Mouse (Mus musculus) midbrain, embryonic 10.5 days (tissue): Measurements from ENCODE around the gene Akap6. TPM values are rescaled to one million over a fixed set of nuclear protein-coding genes. Genes with fewer than 3 reads are reported as not detected.

Source experiments
- DNase-seq: peaks from one replicate; pipeline ENCODE4 v3.0.0-alpha.2; 2017; ENCODE audit warnings: low spot score
- H3K27ac ChIP-seq: fragments of 300-500 bp; sonication (generic); replicated peaks from 2 replicates; pipeline ENCODE4 v1.5.1; 2016; ENCODE audit warnings: mild to moderate bottlenecking
- H3K27me3 ChIP-seq: fragments of 300-500 bp; sonication (generic); 2 replicates; pipeline ENCODE4 v1.6.1; 2016; ENCODE audit warnings: low read depth, mild to moderate bottlenecking; ENCODE audit not compliant: poor library complexity, severe bottlenecking
- H3K36me3 ChIP-seq: fragments of 300-500 bp; sonication (generic); 2 replicates; pipeline ENCODE4 v1.6.1; 2016; ENCODE audit warnings: mild to moderate bottlenecking, moderate library complexity
- H3K4me1 ChIP-seq: fragments of 300-500 bp; sonication (generic); 2 replicates; pipeline ENCODE4 v1.6.1; 2016
- H3K4me3 ChIP-seq: fragments of 300-500 bp; sonication (generic); 2 replicates; pipeline ENCODE4 v1.5.1; 2016; ENCODE audit warnings: mild to moderate bottlenecking, moderate library complexity
- H3K9me3 ChIP-seq: fragments of 300-500 bp; sonication (generic); replicated peaks from 2 replicates; pipeline ENCODE4 v1.6.1; 2016; ENCODE audit warnings: mild to moderate bottlenecking
- WGBS: fragments of 180-500 bp; shearing (Covaris S2); methylation state at CpG from one replicate; pipeline ENCODE4 v1.1.7; 2016; 5-methylcytosine and 5-hydroxymethylcytosine counted together
- polyA plus RNA-seq: library from polyadenylated mRNA; unstranded; fragments of >200 nt; fragmentation: Nextera tagmentation; extraction: Ambion mirVana; gene quantifications from 2 replicates; pipeline ENCODE4 v1.2.1, GENCODE M21; 2016

The Akap6 gene
- polyA plus RNA-seq, result 7.7 and 12.4 TPM in 2 replicates

DNA sequence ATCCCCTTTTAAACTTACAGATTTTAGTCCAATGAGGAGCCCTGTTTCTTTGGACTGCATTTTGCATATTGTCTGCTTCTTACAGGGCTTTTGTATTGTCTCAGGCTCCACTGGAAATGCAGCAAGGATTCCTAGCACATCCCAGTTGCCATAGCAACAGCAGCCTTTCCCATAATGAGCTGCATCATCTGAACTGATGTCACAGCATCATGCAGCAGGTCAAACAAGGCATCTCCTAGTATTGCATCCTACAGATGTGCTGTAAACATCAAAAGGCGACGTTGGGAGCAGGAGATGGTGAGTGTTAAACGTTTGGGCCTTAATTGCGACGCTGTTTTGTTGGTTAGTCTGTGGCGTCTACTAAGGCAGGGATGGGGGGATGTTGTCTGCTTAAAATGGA is at the start of gene Akap6:
Akap6 (plus strand) TSS at position 238 of the 400 bp plus-strand sequence.
- Histone ChIP-seq H3K4me3 (peak within 1 kb of the TSS; percentile 57), H3K9me3 (no peaks in the 10 kb centered on the region), H3K36me3 (no peaks in the 10 kb centered on the region), H3K27me3 (no peaks in the 10 kb centered on the region), H3K4me1 (peaks cover 57% of the 10 kb centered on the region), H3K27ac (peak within 1 kb of the TSS; percentile 89)
- DNase-seq, result peak; percentile 78
- 12% methylated on average over 6 of the region's 6 CpGs for WGBS

GRCm38 (mm10) chr12:52662907-52663790 is 36.0 kb upstream of the Akap6 start:
- Histone ChIP-seq H3K27me3 (no peaks in the 10 kb centered on the region), H3K4me1 (no peaks in the 10 kb centered on the region), H3K4me3 (no peak overlapping the region), H3K9me3 (no peaks in the 10 kb centered on the region), H3K27ac (no peak overlapping the region), H3K36me3 (no peaks in the 10 kb centered on the region)
- DNase-seq, result no peak
- WGBS, result 92% methylated on average over 7 of the region's 7 CpGs

GRCm38 (mm10) chr12:52664944-52665343 is 34.2 kb upstream of the Akap6 start:
- WGBS, result 91% methylated on average over 5 of the region's 5 CpGs
- Histone ChIP-seq H3K27me3 (no peaks in the 10 kb centered on the region), H3K27ac (no peak overlapping the region), H3K4me3 (no peak overlapping the region), H3K9me3 (no peaks in the 10 kb centered on the region), H3K36me3 (no peaks in the 10 kb centered on the region), H3K4me1 (no peaks in the 10 kb centered on the region)
- no peak for DNase-seq

GRCm38 (mm10) chr12:52671436-52671835 is 27.7 kb upstream of the Akap6 start:
- peak; percentile 70 for DNase-seq
- Histone ChIP-seq H3K4me3 (0 out of 2 replicates have a peak overlapping the region, but pooled peaks have one; percentile 4), H3K27ac (peak overlapping the region; percentile 80), H3K4me1 (peaks cover 22% of the 10 kb centered on the region), H3K27me3 (no peaks in the 10 kb centered on the region), H3K36me3 (no peaks in the 10 kb centered on the region), H3K9me3 (no peaks in the 10 kb centered on the region)
- WGBS, result 3% methylated on average over 7 of the region's 7 CpGs

- no peak for DNase-seq
- WGBS, result 38% methylated on average over 6 of the region's 6 CpGs
Measured at GRCm38 (mm10) chr12:52671943-52672342, 27.2 kb upstream of the Akap6 start.

GRCm38 (mm10) chr12:52673361-52673960 is 25.7 kb upstream of the Akap6 start:
- 89% methylated on average over 6 of the region's 6 CpGs for WGBS
- no peak overlapping the region for H3K4me3 ChIP-seq

More at GRCm38 (mm10) chr12:52671943-52672342, 27.2 kb upstream of the Akap6 start:
- Histone ChIP-seq H3K27me3 (no peaks in the 10 kb centered on the region), H3K9me3 (no peaks in the 10 kb centered on the region), H3K27ac (peak overlapping the region; percentile 80), H3K4me1 (peaks cover 22% of the 10 kb centered on the region), H3K36me3 (no peaks in the 10 kb centered on the region), H3K4me3 (no peak overlapping the region)

DNA sequence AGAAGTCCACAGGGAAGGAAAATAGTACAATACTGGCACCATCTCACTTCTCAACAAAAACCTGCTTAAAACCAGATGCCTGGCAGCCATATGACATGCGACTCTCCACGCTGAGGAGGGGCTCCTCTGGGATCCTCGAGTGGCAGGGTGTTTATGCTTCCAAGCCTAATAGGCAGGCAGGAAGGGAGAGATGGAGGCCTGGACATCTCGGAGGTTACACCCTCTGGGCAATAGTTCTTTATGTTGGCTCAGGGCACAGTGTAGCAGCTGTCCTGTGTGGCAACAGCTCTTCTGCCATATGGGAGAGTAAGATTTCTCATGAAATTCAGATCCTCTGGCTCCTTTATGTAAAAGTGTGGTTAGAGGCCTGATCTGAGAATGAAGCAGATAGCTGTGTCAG is 24.2 kb upstream of the Akap6 start:
- Histone ChIP-seq H3K27me3 (no peaks in the 10 kb centered on the region), H3K4me1 (peaks cover 22% of the 10 kb centered on the region), H3K27ac (peak overlapping the region; percentile 46; the same call in 1 of the 2 replicates), H3K9me3 (no peaks in the 10 kb centered on the region), H3K4me3 (no peak overlapping the region), H3K36me3 (no peaks in the 10 kb centered on the region)
- no peak for DNase-seq
- WGBS, result 60% methylated on average over 4 of the region's 4 CpGs

More at GRCm38 (mm10) chr12:52673361-52673960, 25.7 kb upstream of the Akap6 start:
- no peaks in the 10 kb centered on the region for H3K9me3 ChIP-seq
- no peaks in the 10 kb centered on the region for H3K36me3 ChIP-seq
- no peak for DNase-seq
- peaks cover 22% of the 10 kb centered on the region for H3K4me1 ChIP-seq
- no peak overlapping the region for H3K27ac ChIP-seq
- H3K27me3 ChIP-seq, result no peaks in the 10 kb centered on the region

DNA sequence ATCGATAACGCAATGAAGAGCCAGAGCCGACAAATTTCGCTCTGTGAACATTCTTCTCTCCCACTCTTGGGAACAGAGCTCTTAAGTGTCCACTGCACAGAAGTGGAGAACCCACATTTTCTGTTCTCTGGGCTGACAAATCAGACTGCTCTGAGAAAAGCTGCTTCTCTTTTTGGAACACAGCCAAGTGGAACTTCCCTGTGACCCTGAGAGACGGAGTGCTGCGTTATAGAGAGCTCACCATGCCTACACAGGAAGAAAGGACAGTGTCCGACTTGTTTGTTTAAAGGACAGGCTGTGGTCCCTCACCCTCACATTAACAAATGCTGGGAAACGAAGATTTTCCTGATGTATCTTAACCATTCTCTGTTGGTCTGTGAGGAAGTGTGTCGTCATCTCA is 11.8 kb upstream of the Akap6 start:
- WGBS, result 74% methylated on average over 9 of the region's 9 CpGs
- Histone ChIP-seq H3K36me3 (no peaks in the 10 kb centered on the region), H3K4me3 (no peak overlapping the region)

GRCm38 (mm10) chr12:52688712-52689111 is 10.5 kb upstream of the Akap6 start:
- Histone ChIP-seq H3K27ac (no peak overlapping the region), H3K9me3 (no peaks in the 10 kb centered on the region), H3K27me3 (no peaks in the 10 kb centered on the region), H3K4me3 (no peak overlapping the region), H3K4me1 (peaks cover 6% of the 10 kb centered on the region), H3K36me3 (no peaks in the 10 kb centered on the region)
- WGBS, result 95% methylated on average over 2 of the region's 2 CpGs
- DNase-seq, result no peak

More for the DNA sequence above, 11.8 kb upstream of the Akap6 start:
- Histone ChIP-seq H3K4me1 (peaks cover 2% of the 10 kb centered on the region; the same call in 1 of the 2 replicates), H3K27ac (no peak overlapping the region), H3K9me3 (no peaks in the 10 kb centered on the region), H3K27me3 (no peaks in the 10 kb centered on the region)
- no peak for DNase-seq

GRCm38 (mm10) chr12:52691552-52691951 is 7.6 kb upstream of the Akap6 start:
- no peak for DNase-seq
- WGBS, result 84% methylated on average over 1 of the region's 1 CpGs
- Histone ChIP-seq H3K36me3 (no peaks in the 10 kb centered on the region), H3K4me1 (peaks cover 8% of the 10 kb centered on the region), H3K27me3 (no peaks in the 10 kb centered on the region), H3K27ac (no peak overlapping the region), H3K4me3 (no peak overlapping the region), H3K9me3 (no peaks in the 10 kb centered on the region)

DNA sequence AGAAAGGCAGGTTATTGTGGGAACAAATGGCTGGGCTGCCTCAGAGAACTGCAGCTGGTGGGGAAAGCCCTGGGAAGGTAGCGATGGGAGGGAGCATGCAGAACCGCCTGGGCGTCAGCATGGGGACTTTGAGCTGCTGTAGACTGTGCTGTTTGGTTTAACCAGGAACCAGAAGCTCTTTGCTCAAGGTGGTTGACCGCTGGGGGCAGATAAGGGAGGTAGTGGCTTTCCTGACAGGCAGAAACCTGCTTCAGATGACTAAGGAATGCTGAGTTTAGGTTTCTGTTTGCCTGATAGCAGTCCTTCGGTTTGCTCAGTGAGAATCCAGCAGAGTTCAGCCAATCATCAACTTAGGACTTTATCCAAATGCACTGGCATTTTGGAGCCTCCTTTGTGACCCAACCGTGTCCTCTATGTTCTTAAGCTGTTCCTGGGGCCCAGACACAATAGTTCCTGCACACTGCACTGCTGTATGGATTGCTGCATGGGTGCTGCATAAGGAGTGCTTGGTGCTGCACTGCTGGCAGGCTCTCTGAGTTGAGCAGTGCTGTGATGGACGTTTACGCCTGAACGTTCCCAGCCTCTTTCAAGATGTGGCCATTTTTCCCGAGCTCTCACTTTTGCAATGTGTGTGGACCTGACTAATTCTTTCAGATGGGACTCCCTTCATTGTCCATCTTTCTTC is 6.8 kb upstream of the Akap6 start:
- DNase-seq, result no peak
- H3K36me3 ChIP-seq, result no peaks in the 10 kb centered on the region
- WGBS, result 58% methylated on average over 10 of the region's 10 CpGs

GRCm38 (mm10) chr12:52697407-52698109 is 1.6 kb upstream of the Akap6 start:
- Histone ChIP-seq H3K4me3 (0 out of 2 replicates have a peak overlapping the region, but pooled peaks have one; percentile 57), H3K27me3 (no peaks in the 10 kb centered on the region), H3K4me1 (peaks cover 54% of the 10 kb centered on the region), H3K36me3 (no peaks in the 10 kb centered on the region), H3K9me3 (no peaks in the 10 kb centered on the region), H3K27ac (peak overlapping the region; percentile 89)
- no peak for DNase-seq
- 67% methylated on average over 3 of the region's 3 CpGs for WGBS

More for the DNA sequence above, 6.8 kb upstream of the Akap6 start:
- Histone ChIP-seq H3K4me3 (no peak overlapping the region), H3K9me3 (no peaks in the 10 kb centered on the region), H3K4me1 (peaks cover 10% of the 10 kb centered on the region), H3K27ac (no peak overlapping the region), H3K27me3 (no peaks in the 10 kb centered on the region)
